Mouse (Mus musculus): ENCODE data around the gene Timm22.

Timm22 gene

DNA sequence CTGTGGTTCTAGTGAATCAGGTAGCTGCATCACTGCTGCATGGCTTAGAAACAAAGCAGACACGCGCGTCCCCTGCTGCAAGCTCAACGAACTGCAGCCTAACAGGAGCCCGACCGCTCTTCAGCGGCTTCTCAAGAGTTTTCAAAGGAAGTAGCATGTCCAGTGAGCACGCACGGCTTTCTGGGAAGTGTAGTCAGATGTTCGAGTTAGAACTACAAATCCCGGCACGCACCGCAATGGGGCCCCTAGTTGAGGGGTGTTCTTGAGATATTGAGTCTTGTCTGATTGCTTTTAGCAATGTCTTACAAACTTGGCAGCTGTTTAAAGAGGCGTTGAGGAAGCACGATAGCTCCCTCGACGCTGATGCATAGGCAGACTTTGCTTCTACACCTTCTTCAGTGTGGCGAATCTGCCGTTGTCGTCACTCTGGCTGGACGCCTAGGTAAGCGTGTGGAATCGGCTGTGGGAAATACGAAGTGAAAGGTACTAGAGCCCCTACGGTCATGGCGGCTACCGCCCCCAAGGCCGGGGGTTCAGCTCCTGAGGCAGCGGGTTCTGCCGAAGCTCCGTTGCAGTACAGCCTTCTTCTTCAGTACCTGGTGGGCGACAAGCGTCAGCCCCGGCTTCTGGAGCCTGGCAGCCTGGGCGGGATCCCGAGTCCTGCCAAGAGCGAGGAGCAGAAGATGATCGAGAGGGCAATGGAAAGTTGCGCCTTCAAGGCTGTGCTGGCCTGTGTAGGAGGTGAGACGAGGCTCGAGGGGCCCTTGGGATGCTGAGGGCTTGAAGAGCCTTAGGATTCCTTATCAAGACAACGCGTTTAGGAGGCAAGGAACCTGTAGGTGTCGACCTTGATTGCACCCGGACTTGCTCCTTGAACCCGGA lies at the start of gene Timm22:
Timm22 (plus strand) TSS at position 251 of the 882 bp plus-strand sequence.
- peak; percentile 92 to 95 for DNase-seq (ENCODE audit: low spot score in 2 of 2)

DNA sequence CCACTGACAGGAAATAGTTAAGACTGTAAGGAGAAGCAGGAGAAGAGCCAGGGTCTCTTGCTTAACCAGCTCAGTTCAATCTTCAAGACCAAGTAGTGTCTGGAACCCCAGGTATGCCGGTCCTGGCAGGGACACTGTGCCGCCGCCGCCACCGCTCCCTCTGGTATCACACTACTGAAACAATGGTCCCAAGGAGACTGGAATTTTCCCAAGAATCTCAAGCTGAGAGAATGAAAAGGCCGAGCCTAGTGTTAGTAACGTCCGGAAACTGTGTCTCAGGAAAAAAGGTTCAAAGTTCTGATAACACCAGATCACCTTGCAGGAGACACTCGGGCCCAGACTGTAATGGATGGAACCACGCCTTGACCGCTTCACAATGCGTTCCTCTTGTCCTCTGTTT lies 49.3 kb upstream of the Timm22 start:
- no peak for DNase-seq (ENCODE audit: low spot score in 2 of 2)

DNA sequence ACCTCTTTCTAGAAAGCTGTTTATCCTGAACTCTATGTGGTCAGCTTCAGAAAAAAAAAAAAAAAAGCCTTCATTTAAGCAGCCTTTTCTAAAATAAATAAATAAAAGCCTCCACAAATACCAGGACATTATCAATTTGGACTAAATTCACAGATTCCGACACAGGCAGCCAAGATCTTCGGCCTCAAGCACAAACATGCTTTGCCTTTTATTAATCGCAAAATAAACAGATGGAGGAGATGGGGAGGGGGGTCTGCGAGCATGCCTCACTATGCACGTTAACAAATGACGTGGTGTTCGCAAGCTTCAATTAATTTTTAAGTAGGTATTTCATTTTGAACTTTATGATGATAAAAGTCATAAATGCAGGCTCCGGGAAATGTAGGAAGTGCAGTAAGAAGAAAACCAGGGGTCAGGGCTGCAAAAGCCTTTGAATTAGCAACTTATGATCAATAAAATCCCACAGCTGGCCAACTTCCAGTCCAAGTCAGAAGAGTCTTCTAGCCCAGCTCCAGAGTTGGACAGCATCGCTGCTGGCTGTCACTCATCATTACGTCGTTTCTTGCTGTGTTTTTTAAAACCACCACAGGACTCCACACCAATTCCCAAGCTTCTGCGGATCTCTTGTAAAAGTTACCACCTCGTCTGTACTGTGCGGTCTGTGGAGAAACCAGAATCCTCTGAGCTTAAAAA lies 48.0 kb upstream of the Timm22 start:
- DNase-seq (ENCODE audit: low spot score in 2 of 2) = no peak

DNA sequence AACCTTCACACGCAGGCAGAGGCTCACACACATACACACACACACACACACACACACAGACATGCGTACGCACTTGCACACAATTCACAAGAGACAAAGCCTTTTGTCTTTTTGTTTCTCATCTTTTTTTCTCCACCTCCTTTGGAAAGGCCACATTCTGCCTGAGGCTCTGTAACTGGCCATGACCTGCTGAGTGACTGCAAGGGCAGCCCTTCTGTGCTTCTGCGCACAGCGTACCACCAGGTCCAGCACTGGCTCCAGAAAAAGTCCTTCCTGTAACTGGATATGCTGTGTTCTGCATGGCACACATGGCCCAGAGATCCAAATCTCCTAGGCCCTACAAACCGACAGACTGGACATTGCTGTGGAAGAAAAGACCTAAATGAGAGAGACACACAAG lies 46.5 kb upstream of the Timm22 start:
- DNase-seq (ENCODE audit: low spot score in 2 of 2) = no peak

DNA sequence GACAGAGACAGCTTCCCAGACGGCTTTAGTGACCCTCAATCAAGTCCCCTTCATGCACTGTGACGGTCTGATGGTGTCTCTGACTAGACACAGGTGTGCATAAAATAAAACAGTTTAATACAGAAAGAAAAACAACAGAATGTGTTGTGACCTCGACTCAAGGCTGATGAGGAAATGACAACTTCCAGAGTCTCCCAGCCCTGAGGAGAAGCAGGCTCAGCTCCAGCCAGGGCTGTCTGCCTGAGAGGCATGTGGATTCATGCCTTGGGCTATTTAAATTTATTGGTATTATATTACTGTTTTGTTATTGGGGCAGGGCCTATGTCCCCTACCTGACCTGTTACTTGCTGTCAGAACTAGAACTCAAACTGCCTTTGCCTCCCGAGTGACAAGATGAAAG lies 45.3 kb upstream of the Timm22 start:
- DNase-seq (ENCODE audit: low spot score in 2 of 2) = no peak

DNA sequence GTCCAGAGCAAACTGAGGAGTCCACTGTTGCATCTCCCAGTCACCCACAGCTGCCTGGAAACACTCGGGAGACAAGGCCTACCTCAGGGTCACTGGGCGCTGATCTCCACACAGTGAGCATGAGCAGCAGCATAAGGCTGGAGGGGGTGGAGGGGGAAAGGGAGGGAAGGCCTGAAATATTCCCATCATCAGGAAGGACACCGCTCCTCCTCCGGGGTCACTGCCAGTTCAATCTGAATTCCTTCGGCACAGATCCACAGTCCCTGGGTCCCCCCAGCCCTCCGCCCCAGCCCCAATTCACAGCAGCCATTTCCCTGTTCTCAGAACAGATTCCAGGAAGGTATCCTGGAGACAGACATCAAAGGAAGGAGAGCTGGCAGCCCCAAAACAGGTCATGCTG lies 43.6 kb upstream of the Timm22 start:
- DNase-seq (ENCODE audit: low spot score in 2 of 2) = no peak

DNA sequence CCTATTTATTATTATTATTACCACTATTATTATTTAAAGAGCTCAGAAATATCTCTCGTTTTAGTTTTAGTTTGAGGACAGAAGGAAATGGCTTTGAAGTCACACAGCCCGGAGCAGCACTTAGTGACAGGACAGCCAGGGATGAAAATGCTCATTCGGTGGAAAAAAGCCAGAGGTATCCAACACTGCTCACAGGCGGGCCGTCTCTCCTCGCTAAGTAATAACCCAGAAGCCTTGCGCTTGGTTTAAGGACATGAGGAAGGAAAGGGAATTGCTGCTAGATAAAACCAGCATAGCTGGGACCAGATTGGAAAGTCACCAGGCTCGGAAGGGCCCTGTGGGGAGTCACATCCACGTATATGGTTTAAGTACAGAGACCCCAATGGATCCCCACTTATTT lies 43.1 kb upstream of the Timm22 start:
- DNase-seq (ENCODE audit: low spot score in 2 of 2) = no peak

DNA sequence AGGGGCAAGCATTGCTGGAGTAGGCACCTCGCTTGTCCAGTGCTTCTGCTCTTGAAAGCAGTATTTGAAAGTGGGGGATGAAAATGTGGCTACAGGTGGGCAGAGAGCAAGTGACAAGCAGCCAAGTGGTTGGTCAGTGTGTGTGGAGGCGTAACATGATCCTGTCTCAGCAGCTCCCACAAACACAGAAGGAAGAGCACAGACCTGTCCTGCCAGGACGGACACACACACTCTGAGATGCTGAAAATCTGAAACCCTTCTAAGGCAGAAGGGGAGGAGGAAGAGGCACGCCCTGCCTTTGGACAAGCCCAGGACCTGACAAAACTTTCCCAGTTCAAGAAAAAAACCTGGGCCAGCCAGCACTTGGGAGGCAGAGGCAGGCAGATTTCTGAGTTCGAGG lies 42.7 kb upstream of the Timm22 start:
- DNase-seq (ENCODE audit: low spot score in 2 of 2) = no peak

DNA sequence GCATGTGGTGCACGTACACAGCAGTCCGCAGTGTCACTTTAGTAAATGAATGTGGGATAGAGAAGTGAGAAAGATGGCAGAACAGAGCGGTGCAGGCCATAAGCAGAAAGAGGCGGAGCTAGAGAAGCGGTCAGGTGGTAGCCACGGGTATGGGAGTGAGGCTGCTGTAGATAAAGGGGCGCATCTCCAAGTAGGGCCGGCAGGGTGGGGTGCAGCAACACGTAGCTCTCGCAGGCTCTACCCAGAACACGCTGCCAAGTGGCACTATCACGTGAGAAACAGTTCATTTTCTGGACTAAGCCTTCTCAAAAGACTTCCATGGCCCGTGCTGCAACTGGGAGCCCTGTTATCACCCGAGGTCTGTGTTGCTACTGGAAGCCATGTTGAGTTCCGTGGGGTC lies 40.0 kb upstream of the Timm22 start:
- no peak for DNase-seq (ENCODE audit: low spot score in 2 of 2)

DNA sequence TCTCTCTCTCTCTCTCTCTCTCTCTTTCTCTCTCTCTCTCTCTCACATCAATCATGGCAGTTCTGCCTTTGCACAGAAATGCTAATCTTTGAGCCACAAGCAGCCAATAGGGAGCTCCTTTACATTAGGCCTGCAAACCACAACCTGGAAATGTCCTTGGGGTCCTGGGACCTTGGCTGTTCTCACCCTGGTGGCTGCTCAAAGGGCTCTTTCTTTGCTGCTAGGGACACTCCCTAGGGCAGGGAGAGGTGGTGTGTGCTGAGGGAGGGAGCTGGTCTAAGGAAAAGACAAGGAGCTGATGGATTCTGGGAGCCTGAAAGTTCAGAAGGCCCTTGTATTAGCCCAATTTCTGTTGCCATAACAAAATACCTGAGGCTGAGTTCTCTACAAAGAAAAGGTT lies 36.3 kb upstream of the Timm22 start:
- no peak for DNase-seq (ENCODE audit: low spot score in 2 of 2)

DNA sequence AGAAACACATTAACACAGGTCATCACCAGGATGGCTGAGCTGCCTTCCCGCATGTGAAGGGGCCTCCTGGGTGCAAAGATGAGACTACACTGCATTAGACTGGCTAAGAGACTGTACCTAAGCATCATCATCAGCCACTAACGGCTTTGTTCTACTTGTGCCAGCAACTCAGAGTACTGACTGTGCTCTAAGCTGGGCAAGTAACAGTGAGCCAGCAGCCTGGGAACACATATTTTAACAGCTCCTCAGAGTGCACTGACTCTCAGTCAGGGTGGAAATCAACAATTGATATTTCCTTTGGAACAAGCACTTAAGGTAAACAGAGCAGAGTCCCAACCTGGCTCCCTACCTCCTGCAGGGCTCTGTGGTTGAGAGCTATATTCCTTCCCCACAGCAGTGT lies 34.6 kb upstream of the Timm22 start:
- DNase-seq (ENCODE audit: low spot score in 2 of 2) = no peak

DNA sequence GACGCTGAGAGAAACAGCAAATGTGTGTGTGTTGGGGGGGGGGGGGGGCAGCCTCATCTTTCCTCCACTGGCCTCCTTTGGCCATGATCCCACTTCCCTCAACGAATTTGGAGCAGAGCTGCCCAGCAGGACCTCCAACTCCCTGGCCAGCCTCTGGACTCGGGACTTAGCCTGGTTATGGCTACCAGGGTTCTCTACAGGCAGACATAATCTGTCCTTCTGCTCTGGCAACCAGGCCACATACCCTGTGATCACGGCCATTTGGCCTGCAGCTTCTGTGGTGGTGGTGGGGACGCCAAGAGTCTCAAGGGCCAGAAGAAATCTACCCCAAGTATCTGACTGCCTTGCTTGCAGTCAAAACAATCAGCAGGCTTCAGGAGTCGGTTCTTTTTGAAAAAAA lies 34.2 kb upstream of the Timm22 start:
- no peak for DNase-seq (ENCODE audit: low spot score in 2 of 2)

DNA sequence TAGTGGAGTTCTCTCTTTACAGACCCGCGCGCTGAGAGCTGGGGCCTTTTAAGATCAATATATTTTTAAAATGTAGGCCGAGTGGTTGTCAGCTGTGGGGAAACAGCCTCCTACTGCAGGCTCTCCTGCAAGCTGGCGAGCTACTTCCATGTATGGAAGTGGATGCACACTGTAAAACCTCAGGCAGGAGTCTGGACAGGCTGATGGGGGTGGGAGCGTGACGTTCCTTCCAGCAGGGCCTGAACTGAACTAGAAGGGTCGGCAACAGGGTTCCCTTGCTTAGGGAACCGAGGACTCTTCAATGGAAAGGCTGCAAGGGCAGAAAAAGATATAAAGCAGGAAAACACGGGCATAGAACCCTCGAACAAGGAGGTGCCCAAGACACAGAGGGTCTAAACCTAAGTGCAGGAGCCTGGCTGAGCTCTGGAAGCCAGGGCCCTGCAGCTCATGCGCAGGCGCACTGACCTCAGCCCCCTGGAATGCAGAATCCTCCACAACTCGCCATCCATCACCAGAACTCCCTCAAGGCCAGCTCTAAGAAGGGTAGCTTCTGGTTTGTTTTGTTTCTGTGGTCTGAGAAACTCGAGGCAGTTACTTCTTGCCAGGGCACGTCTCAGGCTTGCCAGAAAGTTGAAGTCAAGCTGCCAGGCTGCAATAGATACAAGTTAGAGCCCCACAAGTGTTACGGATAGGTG lies 32.1 kb upstream of the Timm22 start:
- DNase-seq (ENCODE audit: low spot score in 2 of 2) = no peak

DNA sequence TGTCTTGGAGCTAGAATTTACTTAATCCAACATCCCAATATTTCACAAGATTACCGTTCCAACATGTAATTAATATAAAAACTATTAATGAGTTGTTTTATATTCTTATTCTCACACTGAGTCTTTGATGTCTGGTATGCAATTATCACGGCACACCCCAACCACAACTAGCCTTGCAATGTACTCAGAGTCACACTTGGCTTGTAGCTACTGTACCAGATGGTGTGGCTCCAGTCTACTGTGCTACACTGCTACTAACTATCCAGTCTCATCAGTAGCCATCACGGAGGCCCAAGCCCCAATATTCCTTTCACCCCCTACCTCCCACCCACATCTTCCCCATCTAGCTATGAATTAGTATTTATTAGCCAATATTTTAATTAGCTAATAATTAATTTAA lies 30.3 kb upstream of the Timm22 start:
- DNase-seq (ENCODE audit: low spot score in 2 of 2) = no peak

DNA sequence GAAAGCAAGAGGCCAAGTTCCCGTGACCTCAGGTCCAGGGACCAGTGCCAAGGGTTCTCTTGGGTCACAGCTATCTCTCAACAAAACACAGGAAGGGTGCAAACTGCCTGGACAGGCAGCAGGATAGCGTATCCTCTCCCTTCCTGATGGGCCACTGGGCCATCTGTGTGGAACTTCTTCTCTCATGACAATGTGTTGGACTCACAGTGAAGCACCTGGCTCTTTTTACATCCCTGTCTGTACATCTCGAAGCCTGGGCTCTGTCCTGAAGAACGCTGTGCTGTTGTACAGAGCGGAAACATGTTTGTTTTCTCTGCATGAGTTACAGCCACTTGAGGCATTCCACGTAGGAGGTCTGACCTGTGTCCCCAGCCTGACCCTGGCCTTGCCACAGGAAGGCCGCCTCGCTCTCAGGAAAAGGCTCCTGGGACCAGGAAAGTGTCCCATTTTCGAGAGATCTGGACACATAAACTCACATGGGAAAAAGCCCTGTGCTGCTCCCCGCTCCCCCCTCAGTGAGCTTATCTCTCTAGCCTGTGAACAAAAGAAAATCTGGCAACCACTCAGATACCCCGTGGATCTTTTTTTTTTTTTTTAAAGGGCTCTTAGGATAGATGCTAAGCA lies 26.7 kb upstream of the Timm22 start:
- DNase-seq (ENCODE audit: low spot score in 2 of 2) = no peak

DNA sequence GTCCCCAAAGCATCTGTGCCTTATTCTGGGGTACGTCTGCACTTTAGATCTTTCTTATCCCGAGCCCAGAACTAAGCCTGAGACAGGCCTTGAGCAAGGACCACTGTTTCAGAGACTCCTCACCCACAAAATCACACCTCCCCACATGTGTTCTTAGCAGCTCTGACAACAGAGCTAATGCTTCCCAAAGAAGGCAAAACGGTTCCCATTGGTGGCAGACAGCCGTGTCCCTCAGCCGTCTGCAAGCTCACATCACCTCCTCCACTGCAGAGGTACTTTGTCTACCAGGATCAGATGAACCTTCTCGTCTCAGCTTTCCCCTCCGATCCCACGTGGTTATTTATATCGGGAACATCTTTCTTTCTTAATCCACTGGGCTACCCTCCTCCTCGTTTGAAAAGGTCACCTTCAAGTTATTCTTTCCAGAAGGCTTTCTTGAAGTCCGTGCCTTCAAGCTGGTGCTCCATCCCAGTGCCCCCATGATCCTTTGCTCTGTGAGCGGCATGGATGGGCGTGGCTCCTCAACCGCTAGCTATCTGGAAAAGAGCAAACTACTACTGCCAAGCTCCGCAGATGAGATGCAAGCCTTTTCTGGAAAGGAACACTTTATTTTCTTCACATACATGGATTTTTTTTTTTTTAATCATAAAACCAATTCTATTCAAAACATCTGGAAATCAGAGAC lies 25.4 kb upstream of the Timm22 start:
- no peak for DNase-seq (ENCODE audit: low spot score in 2 of 2)

DNA sequence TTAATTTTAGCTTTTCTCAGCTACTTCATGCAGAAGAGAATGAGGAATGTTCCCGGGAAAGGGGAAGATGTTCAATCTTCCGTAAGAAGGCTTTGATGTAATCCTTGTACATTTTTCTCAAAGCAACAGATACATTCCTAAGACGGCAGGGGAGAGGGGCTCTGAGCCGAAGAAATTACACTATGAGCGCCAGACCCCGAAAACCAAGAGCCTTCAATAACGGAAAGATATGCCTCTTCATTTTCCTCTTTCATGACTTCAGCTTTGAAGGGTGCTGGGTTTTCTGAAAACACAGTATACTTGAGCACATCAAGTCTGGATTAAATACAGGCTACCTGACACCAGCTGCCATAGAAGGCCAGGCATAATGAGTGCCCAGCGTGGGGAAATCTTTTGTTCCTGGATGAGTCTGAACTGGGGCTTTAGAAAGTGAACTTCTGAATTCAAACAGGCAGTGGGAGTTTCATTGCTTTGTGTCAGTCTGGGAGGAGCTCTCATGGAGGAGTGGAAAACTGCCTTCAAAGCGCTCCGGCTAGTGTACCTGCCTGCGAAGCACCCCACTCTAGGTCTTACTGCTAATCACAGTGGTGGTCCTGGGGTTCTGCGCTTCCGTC lies 23.9 kb upstream of the Timm22 start:
- DNase-seq (ENCODE audit: low spot score in 2 of 2) = no peak

DNA sequence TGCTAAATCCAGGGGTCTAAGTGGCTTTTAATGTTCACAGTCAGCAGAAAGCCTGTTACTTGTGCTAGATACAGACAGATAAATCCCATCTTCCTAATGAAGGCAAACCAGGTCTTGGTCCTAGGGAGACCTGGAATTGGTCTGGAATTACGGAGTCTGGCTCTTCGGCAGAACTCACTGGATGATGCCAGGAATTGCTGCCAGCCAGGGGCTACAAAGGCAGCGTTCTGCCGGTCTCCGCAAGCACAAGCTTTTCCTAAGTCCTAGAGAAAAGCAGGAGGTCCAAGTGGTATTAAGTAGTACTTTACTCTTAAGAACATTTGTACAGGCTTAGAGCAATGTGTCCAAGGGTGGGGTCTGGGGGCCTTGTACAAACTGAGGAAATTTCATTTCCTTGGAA lies 22.4 kb upstream of the Timm22 start:
- DNase-seq (ENCODE audit: low spot score in 2 of 2) = no peak

DNA sequence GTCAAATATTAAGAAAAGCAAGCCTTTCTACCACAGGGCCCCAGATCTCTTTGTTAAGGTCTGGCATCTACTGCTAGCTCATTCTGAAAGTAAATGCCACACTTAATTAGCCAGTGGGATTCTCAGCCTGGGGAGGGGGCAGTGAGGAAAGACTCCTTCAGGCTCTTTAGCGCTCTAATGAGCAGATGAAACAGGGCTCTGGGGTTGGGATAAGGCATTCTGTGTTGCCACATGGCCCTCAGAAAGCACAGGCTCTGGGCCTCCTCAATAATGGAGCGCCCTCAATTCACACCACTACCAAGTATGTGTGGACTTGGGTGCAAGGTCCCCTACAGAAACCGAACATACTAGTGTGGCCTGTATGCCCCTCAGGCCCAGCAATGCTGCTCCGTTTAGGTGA lies 21.7 kb upstream of the Timm22 start:
- no peak for DNase-seq (ENCODE audit: low spot score in 2 of 2)

DNA sequence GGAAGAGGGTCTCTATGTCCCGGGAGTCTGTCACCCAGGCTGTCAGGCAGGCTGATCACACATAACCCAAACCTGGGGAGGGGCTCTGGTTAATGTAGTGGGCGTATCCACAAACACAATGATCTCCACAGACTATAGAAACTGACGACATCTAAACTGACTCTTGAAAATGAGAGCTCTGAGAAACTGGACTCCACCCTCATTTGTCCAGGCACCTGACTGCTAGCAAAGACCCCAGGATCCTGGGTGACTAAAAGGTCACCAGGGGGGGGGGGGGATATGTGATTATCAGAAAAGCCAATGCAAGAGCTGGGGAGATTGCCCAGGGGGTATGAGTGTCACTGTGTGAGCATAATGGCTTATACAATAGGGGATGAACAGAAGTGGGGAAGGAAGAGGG lies 21.0 kb upstream of the Timm22 start:
- no peak for DNase-seq (ENCODE audit: low spot score in 2 of 2)

DNA sequence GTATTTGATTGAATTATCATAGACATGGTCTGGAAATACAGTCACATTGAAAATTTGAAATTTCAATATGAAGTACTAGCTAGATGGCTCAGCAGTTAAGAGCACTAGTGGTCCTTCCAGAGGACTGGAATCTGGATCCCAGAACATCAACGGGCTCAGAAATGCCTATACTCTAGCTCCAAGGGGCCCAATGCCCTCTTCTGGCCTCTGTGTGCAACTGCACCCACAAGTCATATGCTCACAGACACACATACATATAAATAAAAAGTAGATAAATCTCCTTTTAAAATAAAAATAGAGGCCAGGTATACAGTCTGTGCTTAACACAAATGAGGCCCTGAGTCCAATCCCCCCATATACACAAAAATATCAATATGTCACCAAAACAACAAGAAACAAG lies 19.7 kb upstream of the Timm22 start:
- no peak for DNase-seq (ENCODE audit: low spot score in 2 of 2)
